Mouse (Mus musculus): Measurements from ENCODE around the gene Slc16a5.

GRCm38 (mm10) chr11:115512407-115513183 lies 50.3 kb downstream of the Slc16a5 start:
- TF ChIP-seq CTCF (conservative IDR thresholded peaks at IDR 0.05; ENCODE audit: low read length): no peak
- TF ChIP-seq POU5F1 (IDR thresholded peaks at IDR 0.05; ENCODE audit: borderline replicate concordance, low read length): no peak

Measured in E14TG2a.4 (cell line).